Mouse (Mus musculus) G1E (cell line): ENCODE measurements around the gene Kctd15. TPM values are rescaled to one million over a fixed set of nuclear protein-coding genes. Genes with fewer than 3 reads are reported as not detected.

ENCODE experiments used
- ATAC-seq: 2 replicates; pipeline ENCODE4 v1.8.0; 2016; ENCODE audit warnings: mild to moderate bottlenecking; ENCODE audit not compliant: insufficient number of reproducible peaks, poor library complexity, low FRiP score, severe bottlenecking; ENCODE audit errors: extremely low read depth
- DNase-seq: peaks from one replicate; pipeline ENCODE4 v3.0.0; 2012; ENCODE audit warnings: low spot score
- H3K27me3 ChIP-seq: 2 replicates; pipeline ENCODE4 v1.6.1; 2012; ENCODE audit warnings: mild to moderate bottlenecking, low read length, inconsistent platforms; ENCODE audit not compliant: insufficient read depth
- H3K36me3 ChIP-seq: replicated peaks from 2 replicates; pipeline ENCODE3; 2012; ENCODE audit warnings: mild to moderate bottlenecking, inconsistent platforms
- H3K4me1 ChIP-seq: 2 replicates; pipeline ENCODE4 v1.6.1; 2012; ENCODE audit warnings: low read depth, low read length, inconsistent platforms, mixed read lengths; ENCODE audit not compliant: insufficient read depth
- H3K4me3 ChIP-seq: 2 replicates; pipeline ENCODE4 v1.5.1; 2012; ENCODE audit warnings: low read depth, mild to moderate bottlenecking, inconsistent platforms, low read length, moderate library complexity, mixed read lengths
- H3K9me3 ChIP-seq: replicated peaks from 2 replicates; pipeline ENCODE4 v1.6.1; 2012; ENCODE audit warnings: inconsistent platforms
- CTCF ChIP-seq: IDR thresholded peaks from 2 replicates; pipeline ENCODE4 v1.5.1; 2012; ENCODE audit warnings: low read depth, low read length, inconsistent platforms, mixed read lengths
- GATA1 ChIP-seq: IDR thresholded peaks from 2 replicates; pipeline ENCODE4 v1.6.1; 2012; ENCODE audit warnings: borderline replicate concordance, low read length, inconsistent platforms, mixed read lengths
- GATA2 ChIP-seq: IDR thresholded peaks from 2 replicates; pipeline ENCODE4 v1.6.1; 2012; ENCODE audit warnings: low read depth, low read length, inconsistent platforms, borderline replicate concordance
- POLR2AphosphoS5 ChIP-seq: IDR thresholded peaks from 2 replicates; pipeline ENCODE4 v1.6.1; 2012; ENCODE audit warnings: low read depth, low read length, inconsistent platforms; ENCODE audit not compliant: insufficient replicate concordance
- TAL1 ChIP-seq: conservative IDR thresholded peaks from 2 replicates; pipeline ENCODE4 v1.6.1; 2012; ENCODE audit warnings: low read depth, low read length, inconsistent platforms, mixed read lengths
- polyA plus RNA-seq: library from polyadenylated mRNA; stranded (reverse); fragments of >175 nt; gene quantifications from 2 replicates; pipeline ENCODE4 v1.2.3, GENCODE M21; 2012
- total RNA-seq, 2 experiments: library from RNA; stranded (forward) in 1 of 2; stranded (reverse) in 1 of 2; fragments of 200-1000 nt in 1 of 2; fragments of >200 nt in 1 of 2; fragmentation: Nextera tagmentation in 1 of 2; gene quantifications; 2 replicates each; pipeline ENCODE4 v1.2.3; 2014 to 2017

Kctd15 gene
- total and polyA plus RNA-seq, 3 experiments, result 0.11 TPM; not detected in 2

GRCm38 (mm10) chr7:34670778-34671177 lies 14.2 kb upstream of the Kctd15 start:
- no peak for ATAC-seq
- TF ChIP-seq POLR2AphosphoS5 (no peak), TAL1 (no peak), CTCF (no peak), GATA1 (no peak), GATA2 (no peak)
- Histone ChIP-seq H3K9me3 (peaks cover 89% of the 10 kb centered on the region), H3K4me1 (no peaks in the 10 kb centered on the region), H3K36me3 (no peaks in the 10 kb centered on the region), H3K4me3 (no peak overlapping the region), H3K27me3 (no peaks in the 10 kb centered on the region)
- no peak for DNase-seq

GRCm38 (mm10) chr7:34669336-34669735 lies 12.8 kb upstream of the Kctd15 start:
- Histone ChIP-seq H3K36me3 (no peaks in the 10 kb centered on the region), H3K27me3 (no peaks in the 10 kb centered on the region), H3K4me1 (no peaks in the 10 kb centered on the region), H3K4me3 (no peak overlapping the region), H3K9me3 (peaks cover 89% of the 10 kb centered on the region)
- ATAC-seq (no peak), DNase-seq (no peak)
- TF ChIP-seq POLR2AphosphoS5 (no peak), GATA1 (no peak), TAL1 (no peak), GATA2 (no peak)

GRCm38 (mm10) chr7:34667874-34668273 lies 11.3 kb upstream of the Kctd15 start:
- ATAC-seq (no peak), DNase-seq (no peak)
- Histone ChIP-seq H3K9me3 (peaks cover 79% of the 10 kb centered on the region), H3K27me3 (no peaks in the 10 kb centered on the region), H3K4me1 (no peaks in the 10 kb centered on the region), H3K4me3 (no peak overlapping the region), H3K36me3 (no peaks in the 10 kb centered on the region)
- no peak for TF ChIP-seq CTCF
- TF ChIP-seq GATA1, result no peak
- TF ChIP-seq TAL1, result no peak
- TF ChIP-seq POLR2AphosphoS5, result no peak
- no peak for TF ChIP-seq GATA2

GRCm38 (mm10) chr7:34663145-34663544 lies 6.6 kb upstream of the Kctd15 start:
- TF ChIP-seq GATA2 (no peak), CTCF (no peak), TAL1 (no peak), GATA1 (no peak), POLR2AphosphoS5 (no peak)
- Histone ChIP-seq H3K9me3 (peaks cover 70% of the 10 kb centered on the region), H3K36me3 (no peaks in the 10 kb centered on the region), H3K4me3 (no peak overlapping the region), H3K27me3 (no peaks in the 10 kb centered on the region), H3K4me1 (no peaks in the 10 kb centered on the region)
- ATAC-seq (no peak), DNase-seq (no peak)

GRCm38 (mm10) chr7:34662227-34662626 lies 5.7 kb upstream of the Kctd15 start:
- H3K4me3 ChIP-seq, result no peak overlapping the region
- H3K36me3 ChIP-seq, result no peaks in the 10 kb centered on the region
- DNase-seq (no peak), ATAC-seq (no peak)
- no peaks in the 10 kb centered on the region for H3K27me3 ChIP-seq
- TF ChIP-seq POLR2AphosphoS5, result no peak
- no peak for TF ChIP-seq TAL1
- no peak for TF ChIP-seq GATA1
- TF ChIP-seq GATA2, result no peak
- no peak for TF ChIP-seq CTCF
- no peaks in the 10 kb centered on the region for H3K4me1 ChIP-seq
- peaks cover 71% of the 10 kb centered on the region for H3K9me3 ChIP-seq

GRCm38 (mm10) chr7:34659386-34660085 lies 3.0 kb upstream of the Kctd15 start:
- TF ChIP-seq TAL1, result no peak
- TF ChIP-seq GATA2, result no peak
- no peak for TF ChIP-seq CTCF
- no peak for TF ChIP-seq POLR2AphosphoS5
- no peak for TF ChIP-seq GATA1
- no peaks in the 10 kb centered on the region for H3K27me3 ChIP-seq
- H3K9me3 ChIP-seq, result peaks cover 63% of the 10 kb centered on the region
- no peak overlapping the region for H3K4me3 ChIP-seq
- DNase-seq (no peak), ATAC-seq (no peak)
- H3K4me1 ChIP-seq, result no peaks in the 10 kb centered on the region
- H3K36me3 ChIP-seq, result no peaks in the 10 kb centered on the region
